Mouse (Mus musculus) cerebellum, postnatal 36 days (tissue): ENCODE measurements around the gene Ube2o.

ENCODE experiments used
- DNase-seq, 2 experiments: peaks; one replicate each; pipeline ENCODE4 v3.0.0; 2021 to 2022; ENCODE audit warnings: mixed read lengths in 2 of 2

Ube2o gene

DNA sequence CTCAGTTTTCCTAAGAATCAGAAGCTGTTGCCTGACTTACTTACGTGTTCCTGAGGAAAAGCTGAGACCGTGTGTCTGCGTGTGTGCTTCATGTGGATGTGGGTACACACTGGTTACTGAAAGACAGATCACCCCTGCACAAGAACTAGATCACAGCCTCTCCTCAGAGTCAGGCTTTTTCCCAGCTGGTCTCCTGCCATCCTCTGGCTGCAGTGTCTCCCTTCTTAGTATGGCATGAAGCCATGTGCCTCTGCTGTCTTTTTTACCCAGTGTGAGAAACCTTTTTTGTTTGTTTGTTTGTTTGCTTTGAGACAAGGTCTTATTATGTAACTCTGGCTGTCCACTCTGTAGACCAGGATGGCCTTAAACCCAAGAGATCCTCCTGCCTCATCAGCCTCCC lies 2.0 kb downstream of the Ube2o start:
- DNase-seq = no peak

DNA sequence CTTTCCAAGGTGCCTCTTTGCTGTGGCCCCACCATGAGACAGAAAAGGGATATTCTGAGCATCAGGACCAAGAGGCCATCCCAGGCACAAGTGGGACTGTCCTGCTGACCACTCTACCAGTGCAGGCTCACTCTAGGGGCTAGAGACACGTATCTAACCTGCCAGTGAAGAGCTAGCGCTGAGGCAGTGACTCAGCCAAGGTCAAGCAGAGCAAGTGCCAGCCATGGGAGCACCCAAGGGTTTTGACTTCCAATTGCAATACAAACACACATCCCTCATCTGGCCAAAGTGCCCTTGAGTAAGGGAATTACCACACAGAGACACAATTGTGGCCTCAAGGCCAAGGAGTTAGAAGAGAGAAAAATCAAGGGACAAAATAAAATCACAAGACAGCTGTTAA lies 5.9 kb downstream of the Ube2o start:
- DNase-seq = no peak

DNA sequence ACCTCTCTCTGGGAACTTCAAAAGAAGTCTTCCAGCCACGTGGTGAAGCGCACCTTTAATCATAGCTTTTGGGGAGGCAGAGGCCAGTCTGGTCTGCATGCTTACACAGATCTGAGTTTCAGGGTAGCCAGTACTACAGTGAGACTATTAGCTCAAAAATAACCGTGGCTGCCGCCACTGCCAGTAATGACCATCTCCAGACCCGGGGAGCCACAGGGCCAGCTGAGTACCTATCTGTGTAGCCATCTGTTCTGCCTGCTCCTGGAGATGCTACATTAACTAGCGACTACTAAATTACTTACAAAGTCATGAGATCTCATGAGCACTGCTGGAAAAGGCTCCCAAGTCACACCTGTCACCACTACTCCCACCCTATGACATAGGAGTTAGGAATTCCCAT lies 6.3 kb downstream of the Ube2o start:
- peak in 1 of 2 experiments; percentile 45 for DNase-seq

DNA sequence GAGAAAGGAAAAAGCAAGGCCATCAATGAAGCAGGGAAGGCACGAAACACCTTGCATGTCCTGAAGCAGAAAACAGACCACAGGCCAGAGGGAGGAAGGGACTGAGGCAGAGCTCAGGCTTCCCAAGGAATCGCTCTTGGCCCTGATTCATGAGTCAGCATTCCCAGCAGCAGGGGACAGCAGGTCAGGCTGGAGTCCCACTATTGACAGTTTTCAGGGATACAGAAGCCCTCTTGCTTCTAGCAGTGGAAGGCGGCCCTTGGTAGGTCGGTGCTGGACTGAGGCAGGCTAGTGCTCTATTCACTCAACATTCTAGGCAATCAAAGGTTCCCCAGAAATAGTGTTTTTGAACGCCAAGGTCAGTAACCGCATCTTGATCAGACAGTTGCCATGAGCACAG lies 6.8 kb downstream of the Ube2o start:
- peak; percentile 40 to 50 for DNase-seq

DNA sequence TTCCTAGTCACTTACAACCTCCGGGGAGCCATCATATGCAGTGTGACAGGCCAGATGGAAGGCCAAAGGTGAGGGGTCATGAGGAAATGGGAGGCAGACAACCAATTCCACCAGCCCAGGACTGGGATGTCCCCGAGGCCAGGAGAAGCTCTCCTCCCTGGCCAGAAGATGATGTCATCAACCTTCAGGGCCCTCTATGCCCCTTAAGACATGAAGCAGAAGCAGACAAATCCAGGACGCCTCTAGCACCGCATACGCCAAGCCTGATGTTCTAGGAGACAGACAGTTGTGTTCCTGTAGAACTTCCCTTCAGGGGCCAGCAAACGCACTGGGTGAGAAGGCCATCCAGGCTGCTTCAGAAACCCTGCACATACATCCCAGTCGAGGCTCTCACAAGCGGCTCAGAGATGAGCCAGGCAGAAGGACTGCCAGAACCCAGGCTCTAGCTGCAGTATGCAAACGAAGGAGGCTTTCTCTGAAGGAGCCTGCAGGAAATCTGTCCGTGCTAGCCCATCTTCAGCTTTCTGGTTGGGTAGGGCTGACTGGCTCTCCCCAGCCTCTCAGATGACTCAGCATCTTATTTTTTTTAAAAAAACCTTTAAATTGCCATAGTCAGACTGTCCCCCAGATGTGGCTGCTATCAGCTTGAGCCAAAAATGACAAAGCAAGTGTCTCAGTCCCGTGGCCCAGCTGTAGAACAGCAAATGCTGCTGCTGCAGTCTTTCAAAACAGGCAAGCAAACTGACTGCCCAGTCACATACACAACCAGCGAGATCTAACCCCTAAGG lies 8.3 kb downstream of the Ube2o start:
- DNase-seq = no peak

DNA sequence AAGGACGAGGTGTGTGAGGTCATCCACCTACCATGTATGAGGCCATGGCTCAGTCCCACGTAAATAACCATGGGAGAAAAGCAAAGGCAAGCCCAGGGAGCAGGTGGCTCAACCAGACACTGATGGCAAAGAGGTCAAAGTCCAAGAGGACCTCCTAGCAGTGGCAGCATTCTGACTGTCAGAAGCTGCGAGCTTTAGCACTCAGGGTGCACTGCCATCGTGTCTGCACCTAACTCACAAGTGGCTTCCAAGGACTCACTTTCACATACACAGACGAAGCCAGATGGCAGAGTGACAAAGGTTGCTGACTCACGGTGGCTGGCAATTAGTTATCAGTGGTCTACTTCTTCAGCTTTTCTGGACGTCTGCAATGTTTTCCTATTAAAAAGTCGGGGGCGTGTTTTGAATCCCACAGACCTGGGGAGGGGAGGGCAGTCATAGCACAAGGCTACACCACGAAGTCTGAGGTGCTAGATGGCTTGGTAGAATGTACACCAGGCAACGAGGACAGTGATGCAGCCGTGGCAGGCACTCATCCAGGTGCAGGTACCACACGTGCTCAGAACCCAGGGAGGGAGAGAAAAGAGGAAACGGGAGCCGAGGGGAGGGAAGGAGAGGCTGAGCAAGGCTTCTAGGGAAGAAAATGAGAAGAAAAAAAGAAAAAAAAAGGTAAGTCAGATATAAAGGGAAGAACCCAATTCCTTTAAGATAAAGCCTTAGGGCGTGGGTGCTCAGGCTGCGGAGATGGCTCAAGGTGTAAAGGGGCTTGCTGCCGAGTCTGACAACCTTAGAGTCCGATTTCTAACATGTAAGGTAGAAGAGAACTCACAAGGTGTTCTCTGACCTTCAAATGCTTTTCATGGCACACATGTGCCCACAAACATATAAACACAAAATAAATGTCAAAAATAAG lies 9.2 kb downstream of the Ube2o start:
- DNase-seq = peak; percentile 43 to 56

DNA sequence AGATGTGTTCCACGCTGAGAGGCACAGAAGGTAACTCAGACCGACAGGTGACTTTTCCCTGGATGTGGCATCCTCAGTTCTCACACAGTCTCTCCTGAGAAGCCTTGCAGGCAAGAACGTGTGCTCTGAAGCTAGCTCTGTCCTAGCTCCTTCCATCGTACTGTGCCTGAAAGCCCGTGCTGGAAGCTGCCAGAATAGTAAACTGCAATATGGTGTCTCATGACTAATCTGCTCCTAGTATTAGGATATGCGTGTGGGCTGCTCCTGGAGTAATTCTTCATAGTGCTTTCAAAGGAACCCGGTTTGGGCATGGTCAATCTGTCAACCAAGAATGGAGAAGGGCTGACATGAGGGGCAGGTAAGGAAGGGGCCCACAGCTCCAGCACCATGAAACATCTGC lies 10.4 kb downstream of the Ube2o start:
- DNase-seq = no peak

DNA sequence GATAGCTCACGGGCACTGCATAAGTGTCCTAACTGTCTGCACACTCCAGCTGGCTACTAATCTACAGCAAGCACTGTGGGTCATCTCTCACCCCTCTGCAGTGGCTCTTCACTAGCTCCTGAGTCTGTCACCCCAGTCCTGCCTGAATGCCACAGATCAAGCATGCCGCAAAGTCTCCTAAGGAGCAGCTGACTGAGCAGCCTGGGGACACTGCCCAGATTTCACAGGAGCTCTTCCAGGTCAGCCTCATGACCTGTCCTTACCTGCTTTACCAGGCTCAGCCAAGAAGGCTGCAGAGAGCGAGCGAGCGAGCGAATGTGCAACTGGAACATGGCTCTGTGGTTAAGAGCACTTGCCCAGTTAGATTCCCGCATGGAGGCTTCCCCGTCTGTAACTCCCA lies 13.7 kb downstream of the Ube2o start:
- no peak for DNase-seq

DNA sequence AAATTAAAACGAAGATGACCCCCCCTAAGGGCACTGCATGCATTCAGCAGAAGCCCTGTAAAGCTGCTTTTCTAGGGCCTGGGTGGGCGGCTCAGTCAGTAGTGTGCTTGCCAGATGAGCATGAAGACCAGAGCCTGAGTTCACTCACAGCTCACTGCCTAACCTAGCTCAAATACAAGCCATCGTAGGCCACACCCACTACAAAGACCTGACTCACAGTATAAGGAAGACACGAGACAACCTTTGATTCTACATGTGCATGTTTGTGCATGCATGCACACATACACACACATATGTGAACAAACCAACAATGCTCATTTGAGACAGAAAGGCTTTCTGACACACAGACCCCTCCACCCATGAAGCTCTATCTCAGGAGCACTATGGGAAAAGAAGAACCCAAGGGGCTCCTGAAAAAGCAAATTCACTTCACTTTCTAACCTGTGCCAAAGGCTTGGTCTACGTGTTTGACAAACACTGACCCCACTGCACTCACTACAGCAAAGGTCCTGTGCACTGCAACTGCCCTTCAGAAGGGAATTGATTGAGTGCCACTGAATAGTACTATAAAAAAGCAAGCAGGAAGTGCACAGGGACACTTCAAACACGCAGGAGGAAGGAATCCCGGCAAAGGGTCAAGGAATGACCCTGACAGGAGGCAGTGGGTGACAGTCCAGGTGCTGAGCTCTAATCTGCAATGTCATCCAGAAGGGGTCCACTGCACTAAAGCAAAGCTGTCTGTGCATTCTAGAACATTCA lies 15.8 kb downstream of the Ube2o start:
- DNase-seq = no peak

DNA sequence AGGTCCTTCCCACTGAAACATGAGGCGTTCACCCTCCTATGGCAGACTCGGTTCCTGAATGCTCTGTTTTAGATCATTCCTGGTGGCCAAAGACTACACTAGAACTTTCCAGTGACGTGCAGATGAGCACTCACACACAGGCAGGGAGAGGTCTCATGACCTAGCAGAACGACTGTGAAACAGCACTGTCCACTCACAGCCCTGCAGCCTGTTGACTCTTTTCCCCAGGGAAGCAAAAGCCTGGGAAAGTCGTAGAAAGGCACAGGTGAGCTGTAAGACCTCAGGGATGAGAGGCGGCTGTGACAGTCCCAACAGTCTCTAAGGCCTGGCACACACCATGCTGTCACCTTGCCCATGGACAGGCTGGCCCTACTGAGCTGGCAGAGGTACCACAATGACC lies 24.9 kb downstream of the Ube2o start:
- peak in 1 of 2 experiments; percentile 34 for DNase-seq

DNA sequence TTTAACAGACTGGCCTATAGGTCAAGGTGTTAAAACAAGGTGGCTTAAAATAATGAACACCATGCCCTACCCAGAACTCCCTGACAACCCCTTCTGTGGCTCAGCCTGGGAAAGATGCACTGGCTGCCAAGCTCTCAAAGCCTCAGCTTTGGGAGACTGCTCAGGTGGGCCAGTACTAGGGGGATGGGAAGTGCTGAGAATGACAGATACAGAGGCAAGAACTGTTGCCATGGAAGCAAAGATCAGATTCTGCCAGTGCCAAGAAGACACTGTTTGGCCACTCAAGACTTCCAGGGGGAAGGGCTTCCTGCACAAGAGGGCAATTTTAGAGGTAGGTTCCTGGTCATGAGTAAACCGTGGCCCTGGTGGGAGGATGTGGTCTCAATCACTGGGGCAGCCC lies 25.7 kb downstream of the Ube2o start:
- no peak for DNase-seq

DNA sequence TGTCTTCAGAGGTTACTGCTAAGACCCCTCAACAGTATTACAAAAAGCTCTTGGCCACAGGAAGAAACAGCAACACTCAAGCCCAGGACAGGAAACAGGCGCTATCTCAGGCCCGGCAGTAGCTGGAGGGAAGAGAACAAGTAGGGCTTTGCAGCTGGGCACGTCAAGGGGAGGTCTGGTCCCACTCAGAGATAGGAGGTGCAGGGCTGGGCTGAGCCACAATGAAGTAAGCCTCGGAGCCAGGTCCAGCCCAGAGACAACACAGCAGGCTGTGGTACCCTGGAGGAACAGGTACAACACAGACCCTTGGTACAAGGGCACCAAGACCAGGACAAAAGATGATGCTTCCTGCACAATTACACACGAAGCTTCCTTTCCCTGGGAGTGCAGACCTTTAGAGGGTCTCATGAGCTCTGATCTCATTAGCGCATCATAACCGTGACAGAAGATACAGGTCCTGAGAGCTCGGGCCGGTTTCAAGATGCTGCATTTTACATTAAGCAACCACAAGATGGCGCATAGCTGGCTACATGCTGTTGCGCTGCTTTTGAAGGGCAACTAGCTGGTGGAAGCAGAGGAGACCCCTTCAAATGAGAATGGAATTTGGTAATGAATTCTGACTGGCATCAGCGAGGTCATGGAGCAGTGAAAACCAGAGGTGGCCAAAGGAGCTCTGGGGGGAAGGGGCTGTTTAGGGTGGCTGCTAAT lies 26.9 kb downstream of the Ube2o start:
- DNase-seq = peak; percentile 46 to 64

DNA sequence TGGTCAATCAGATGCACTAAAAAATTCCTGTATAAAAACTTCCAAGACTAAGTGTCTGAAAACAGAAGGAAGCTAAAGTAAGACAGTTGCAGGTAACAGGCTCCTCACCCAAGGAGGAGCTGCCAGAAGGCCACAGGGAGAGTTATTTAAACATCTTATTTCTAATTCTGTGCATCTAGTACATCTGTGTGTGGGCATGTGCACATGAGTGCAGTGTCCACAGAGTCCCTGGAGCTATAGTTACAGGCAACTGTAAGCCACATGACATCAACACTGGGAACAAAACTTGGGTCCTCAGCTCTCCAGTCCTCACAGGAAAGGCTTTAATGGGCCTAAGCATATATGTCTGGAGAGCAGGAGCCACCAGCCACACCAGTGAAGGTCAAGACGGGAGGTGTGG lies 29.1 kb downstream of the Ube2o start:
- no peak for DNase-seq

DNA sequence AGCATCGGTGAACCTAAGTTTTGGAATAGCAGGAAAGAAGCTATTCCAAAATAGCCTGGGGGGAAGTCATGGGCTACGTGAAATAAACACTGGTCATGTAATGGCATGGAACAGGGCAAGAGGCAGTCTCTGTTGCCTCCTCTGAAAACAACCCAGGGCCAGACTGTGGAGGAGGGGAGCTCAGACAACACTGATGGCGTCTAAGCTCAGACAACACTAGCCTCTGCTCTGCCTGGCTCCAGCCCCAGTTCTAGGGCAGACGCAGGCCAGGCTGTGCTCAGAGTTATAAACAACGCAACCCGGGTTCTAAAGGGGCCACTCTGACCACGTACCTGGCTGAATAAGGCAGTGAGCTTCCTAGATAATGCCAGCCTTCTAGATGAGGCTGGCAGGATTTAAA lies 30.5 kb downstream of the Ube2o start:
- DNase-seq = no peak

DNA sequence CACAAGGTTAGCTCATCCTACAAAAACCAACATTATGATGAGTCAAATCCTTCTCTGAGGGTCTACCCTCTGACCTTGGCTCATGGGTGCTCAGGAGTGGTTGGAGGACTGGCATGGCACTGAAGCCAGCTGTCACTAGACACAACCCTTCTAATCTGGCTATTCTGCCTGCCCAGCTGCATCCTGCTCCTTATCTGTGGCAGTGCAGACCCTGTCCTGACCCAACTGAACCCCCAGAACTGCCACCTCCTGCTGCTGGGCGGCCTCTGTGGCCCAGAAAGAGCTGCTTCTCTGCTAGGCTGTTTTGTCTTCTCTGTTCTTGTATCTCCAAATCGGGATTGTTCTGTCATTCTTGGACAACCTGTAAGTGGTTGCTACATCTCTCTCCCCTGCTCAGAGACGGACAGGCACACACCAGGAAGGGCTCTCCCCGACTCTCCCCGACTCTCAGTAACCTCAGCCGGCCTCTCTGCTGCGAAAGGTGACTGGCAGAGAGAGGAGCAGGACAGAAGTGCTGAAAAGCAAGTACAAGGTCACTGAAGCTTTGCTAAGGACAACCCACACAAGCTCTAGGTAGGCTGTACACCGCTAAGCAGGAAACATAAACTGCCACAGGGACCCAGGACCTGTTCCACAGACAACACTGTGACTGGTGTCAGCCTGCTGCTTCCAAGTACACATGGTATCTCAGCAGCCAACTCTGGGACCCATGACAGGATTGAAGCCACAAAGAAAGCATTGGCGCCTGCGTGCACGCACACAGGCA lies 31.8 kb downstream of the Ube2o start:
- DNase-seq = no peak

DNA sequence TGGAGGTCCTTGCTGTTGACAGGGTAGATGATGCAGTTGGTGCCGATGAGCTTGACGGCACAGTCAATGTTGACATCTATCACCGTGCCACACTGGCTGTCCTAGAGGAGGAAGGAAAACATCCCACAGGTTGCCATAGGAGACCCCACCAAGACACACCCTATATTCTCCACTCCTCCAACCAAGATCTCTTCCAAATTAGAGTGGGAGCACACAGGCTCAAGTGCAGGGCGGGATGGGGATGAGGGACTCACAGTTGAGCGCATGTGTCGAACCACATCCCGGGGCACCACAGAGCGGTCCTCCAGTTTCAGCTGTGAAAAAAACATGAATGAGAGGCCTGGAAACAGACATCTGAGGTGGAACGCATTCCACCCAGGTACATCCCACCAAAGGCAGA lies 32.5 kb downstream of the Ube2o start:
- no peak for DNase-seq

DNA sequence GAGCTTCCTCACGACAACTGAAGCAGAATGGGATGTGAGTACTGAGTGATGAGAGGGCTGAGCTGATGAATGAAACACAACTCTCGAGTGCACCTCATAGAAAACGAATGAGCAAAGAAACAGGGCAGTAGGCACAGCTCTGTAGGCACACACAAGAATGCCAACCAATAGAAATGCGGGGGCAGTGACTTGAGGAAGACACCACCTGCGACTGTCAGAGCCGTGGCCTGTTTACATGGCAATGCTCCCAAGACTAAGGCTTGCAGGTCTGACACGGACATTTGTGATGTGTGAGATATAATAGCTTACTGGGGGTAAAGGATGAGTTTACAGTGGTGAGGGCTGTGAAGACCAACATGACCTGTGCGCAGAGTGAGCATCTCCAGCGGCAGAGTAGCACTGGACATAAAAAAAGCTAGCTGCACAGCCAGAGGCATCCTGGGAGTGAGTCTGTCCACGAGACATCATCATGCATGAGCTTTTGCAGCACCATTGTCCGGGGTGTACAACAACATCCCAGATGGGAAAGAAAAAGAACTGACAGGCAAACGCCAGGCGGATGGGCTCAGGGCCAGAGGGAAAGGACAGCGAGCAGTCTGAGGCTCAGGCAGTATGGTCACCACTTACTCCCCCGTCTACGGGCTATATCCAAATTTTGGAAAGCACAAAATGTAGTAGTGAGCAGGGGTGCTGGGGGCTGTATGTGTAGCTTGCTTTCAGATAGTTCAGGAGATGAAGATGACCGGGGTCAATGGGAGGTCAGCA lies 33.8 kb downstream of the Ube2o start:
- DNase-seq = peak; percentile 52 to 56

DNA sequence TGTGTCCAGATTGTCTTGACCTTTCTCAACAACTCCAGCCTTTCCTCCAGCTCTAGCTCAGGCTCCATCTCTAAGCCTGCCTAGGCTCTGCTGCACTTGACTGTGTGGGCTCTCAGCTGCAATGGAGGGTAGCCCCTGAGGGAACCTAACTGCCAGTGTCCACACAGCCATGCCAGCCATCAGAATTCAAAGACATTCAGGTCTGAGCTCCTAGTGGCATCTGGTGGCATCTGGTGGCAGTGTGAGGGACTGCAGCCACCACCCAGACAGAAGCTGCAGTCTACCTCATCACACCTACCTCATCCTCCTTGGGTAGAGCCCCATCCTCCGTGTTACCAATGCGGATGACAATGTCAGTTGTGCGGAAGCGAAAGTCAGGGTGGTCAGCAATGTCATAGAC lies 38.1 kb downstream of the Ube2o start:
- peak; percentile 40 to 45 for DNase-seq

DNA sequence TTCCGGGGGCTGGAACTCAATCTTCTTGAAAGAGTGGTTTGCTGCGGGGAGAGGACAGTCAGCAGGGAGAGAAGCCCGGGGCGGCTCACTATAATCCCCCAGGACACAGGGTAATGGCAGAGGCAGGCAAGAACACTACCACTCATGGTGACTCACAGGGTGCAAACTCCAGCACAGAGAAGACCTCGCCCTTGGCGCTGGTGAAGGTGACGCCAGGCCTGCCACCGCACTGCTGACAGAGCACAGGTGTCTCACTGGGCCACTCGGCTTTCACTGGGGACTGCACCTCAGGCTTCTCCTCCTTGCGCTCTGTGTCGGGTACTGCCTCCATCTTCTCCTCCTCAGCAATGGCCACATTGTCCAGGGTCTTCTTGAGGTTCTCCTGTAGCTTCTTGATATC lies 40.1 kb downstream of the Ube2o start:
- no peak for DNase-seq

DNA sequence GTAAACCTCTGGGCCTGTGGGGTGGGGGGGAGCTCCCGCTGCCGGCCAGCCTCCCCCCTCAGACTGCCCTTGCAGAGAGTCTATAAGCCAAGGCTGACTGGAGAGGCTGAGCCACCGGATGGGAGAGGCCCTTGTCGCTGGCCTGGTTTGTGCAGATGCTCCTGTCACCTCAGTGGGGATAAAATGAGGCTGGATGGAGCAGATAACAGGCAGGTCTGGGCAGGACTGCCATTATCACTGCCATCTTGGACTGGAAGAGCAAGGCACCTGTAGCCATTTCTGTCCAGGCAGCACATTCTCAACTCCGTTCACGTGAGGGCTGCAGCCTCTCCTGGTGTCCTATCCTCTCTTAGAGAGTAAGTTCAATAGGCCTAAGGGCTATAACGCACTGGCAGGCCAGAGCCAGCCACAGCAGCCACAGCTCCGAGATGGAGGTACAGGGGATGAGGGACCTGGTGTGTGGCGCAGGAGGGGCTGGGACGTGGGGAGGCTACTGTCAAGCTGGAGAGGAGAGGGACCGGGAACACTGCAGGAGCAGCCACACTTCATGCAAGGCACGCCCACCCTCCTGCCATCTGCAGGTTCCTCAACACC lies 43.0 kb downstream of the Ube2o start:
- DNase-seq = no peak

DNA sequence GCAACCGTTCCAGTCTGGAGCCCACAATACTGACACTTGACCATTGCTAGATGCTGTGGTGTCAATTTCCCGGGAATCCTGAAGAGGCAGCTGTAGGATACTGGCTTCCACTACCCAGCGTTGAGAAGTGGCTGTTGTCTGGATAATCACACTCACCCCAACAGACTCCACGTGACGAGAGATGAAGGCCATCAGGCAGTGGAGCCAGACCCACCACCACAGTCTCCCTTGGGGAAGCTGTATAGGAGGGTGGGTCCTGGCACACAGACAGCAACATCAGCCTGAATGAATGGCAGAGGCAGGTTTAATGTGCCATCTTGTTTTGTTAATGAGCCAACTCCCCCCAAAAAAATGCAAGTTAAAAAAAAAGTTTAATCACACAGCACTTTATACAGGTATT lies 43.9 kb downstream of the Ube2o start:
- DNase-seq = no peak
